Mouse (Mus musculus): ENCODE results near the gene Cbs. TPM values are rescaled to one million over a fixed set of nuclear protein-coding genes. Genes with fewer than 3 reads are reported as not detected.

The Cbs gene
- total and polyA plus RNA-seq, 2 experiments from 2014 or later: 18.6 to 22.3 TPM

- DNase-seq (no peak), ATAC-seq (no peak)
- H3K36me3 ChIP-seq (ENCODE audit: insufficient read depth): no peaks in the 10 kb centered on the region
- no peaks in the 10 kb centered on the region for H3K27me3 ChIP-seq (ENCODE audit: insufficient read depth, low read length)
- H3K9me3 ChIP-seq (ENCODE audit: low read length): no peaks in the 10 kb centered on the region
- no peak overlapping the region for H3K4me3 ChIP-seq (ENCODE audit: low read depth, low read length)
- TF ChIP-seq CTCF (IDR thresholded peaks at IDR 0.05; ENCODE audit: low read depth): no peak
- no peaks in the 10 kb centered on the region for H3K4me1 ChIP-seq (ENCODE audit: insufficient read depth)
- 71% methylated on average over 10 of the region's 10 CpGs for WGBS
- no peak overlapping the region for H3K27ac ChIP-seq (ENCODE audit: low read depth, low read length)
- no peak overlapping the region for H3K4me2 ChIP-seq (ENCODE audit: low read depth)
- no peak overlapping the region for H3K9ac ChIP-seq
Observed at GRCm38 (mm10) chr17:31576394-31577175, 60.5 kb downstream of the Cbs start.

GRCm38 (mm10) chr17:31574662-31575061 lies 62.4 kb downstream of the Cbs start:
- no peaks in the 10 kb centered on the region for H3K27me3 ChIP-seq (ENCODE audit: insufficient read depth, low read length)
- H3K9me3 ChIP-seq (ENCODE audit: low read length): no peaks in the 10 kb centered on the region
- no peak overlapping the region for H3K4me3 ChIP-seq (ENCODE audit: low read depth, low read length)
- H3K36me3 ChIP-seq (ENCODE audit: insufficient read depth): no peaks in the 10 kb centered on the region
- no peak overlapping the region for H3K9ac ChIP-seq
- H3K4me1 ChIP-seq (ENCODE audit: insufficient read depth): no peaks in the 10 kb centered on the region
- DNase-seq (no peak), ATAC-seq (no peak)
- H3K4me2 ChIP-seq (ENCODE audit: low read depth): no peak overlapping the region
- 70% methylated on average over 7 of the region's 7 CpGs for WGBS
- TF ChIP-seq CTCF (IDR thresholded peaks at IDR 0.05; ENCODE audit: low read depth): no peak
- no peak overlapping the region for H3K27ac ChIP-seq (ENCODE audit: low read depth, low read length)

GRCm38 (mm10) chr17:31571689-31572088 lies 65.3 kb downstream of the Cbs start:
- no peaks in the 10 kb centered on the region for H3K9me3 ChIP-seq (ENCODE audit: low read length)
- DNase-seq: no peak
- no peak overlapping the region for H3K4me2 ChIP-seq (ENCODE audit: low read depth)
- no peaks in the 10 kb centered on the region for H3K36me3 ChIP-seq (ENCODE audit: insufficient read depth)
- 0 out of 2 replicates have a peak, but pooled peaks have one; percentile 10 for ATAC-seq
- no peaks in the 10 kb centered on the region for H3K27me3 ChIP-seq (ENCODE audit: insufficient read depth, low read length)
- H3K27ac ChIP-seq (ENCODE audit: low read depth, low read length): no peak overlapping the region
- H3K9ac ChIP-seq: no peak overlapping the region
- peak; percentile 29; the same call in 1 of the 2 replicates for TF ChIP-seq CTCF (IDR thresholded peaks at IDR 0.05; ENCODE audit: low read depth)
- no peak overlapping the region for H3K4me3 ChIP-seq (ENCODE audit: low read depth, low read length)
- 68% methylated on average over 5 of the region's 5 CpGs for WGBS
- peaks cover 16% of the 10 kb centered on the region for H3K4me1 ChIP-seq (ENCODE audit: insufficient read depth)

DNA sequence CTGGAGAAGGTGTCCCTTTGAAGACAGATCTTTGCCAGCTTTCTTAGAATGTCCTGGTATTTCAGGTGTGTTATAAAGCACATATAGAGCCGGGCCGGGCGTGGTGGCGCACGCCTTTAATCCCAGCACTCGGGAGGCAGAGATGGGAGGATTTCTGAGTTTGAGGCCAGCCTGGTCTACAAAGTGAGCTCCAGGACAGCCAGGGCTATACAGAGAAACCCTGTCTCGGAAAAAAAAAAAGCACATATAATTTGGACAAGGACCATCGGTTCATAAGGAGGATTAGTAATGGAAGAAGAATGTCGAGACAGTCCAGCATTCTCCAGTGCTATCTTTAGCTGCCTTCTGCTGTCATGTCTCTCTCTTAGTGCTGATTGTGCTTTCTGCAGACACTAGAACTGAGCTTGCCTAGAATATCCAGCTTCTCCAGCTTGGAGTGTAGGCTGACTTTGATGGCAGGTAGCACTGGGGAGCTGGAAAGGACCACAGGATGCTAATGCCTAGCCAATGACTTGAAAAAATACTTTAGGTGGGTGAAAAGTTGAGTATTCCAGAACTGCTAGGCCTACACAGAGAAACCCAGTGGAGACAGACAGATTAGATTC lies 66.6 kb downstream of the Cbs start:
- H3K4me3 ChIP-seq (ENCODE audit: low read depth, low read length): no peak overlapping the region
- DNase-seq (no peak), ATAC-seq (no peak)
- no peak for TF ChIP-seq CTCF (IDR thresholded peaks at IDR 0.05; ENCODE audit: low read depth)
- 84% methylated on average over 9 of the region's 9 CpGs for WGBS
- no peaks in the 10 kb centered on the region for H3K36me3 ChIP-seq (ENCODE audit: insufficient read depth)
- H3K4me1 ChIP-seq (ENCODE audit: insufficient read depth): peaks cover 26% of the 10 kb centered on the region
- H3K9ac ChIP-seq: no peak overlapping the region
- H3K9me3 ChIP-seq (ENCODE audit: low read length): no peaks in the 10 kb centered on the region
- no peak overlapping the region for H3K4me2 ChIP-seq (ENCODE audit: low read depth)
- H3K27me3 ChIP-seq (ENCODE audit: insufficient read depth, low read length): no peaks in the 10 kb centered on the region
- H3K27ac ChIP-seq (ENCODE audit: low read depth, low read length): no peak overlapping the region

- no peak overlapping the region for H3K27ac ChIP-seq (ENCODE audit: low read depth, low read length)
- DNase-seq (no peak), ATAC-seq (no peak)
- no peak overlapping the region for H3K9ac ChIP-seq
- WGBS: 86% methylated on average over 1 of the region's 1 CpGs
- H3K9me3 ChIP-seq (ENCODE audit: low read length): no peaks in the 10 kb centered on the region
- H3K36me3 ChIP-seq (ENCODE audit: insufficient read depth): no peaks in the 10 kb centered on the region
- no peak overlapping the region for H3K4me3 ChIP-seq (ENCODE audit: low read depth, low read length)
- H3K27me3 ChIP-seq (ENCODE audit: insufficient read depth, low read length): no peaks in the 10 kb centered on the region
- no peak overlapping the region for H3K4me2 ChIP-seq (ENCODE audit: low read depth)
- no peak for TF ChIP-seq CTCF (IDR thresholded peaks at IDR 0.05; ENCODE audit: low read depth)
- peaks cover 26% of the 10 kb centered on the region for H3K4me1 ChIP-seq (ENCODE audit: insufficient read depth)
Observed at GRCm38 (mm10) chr17:31569756-31570155, 67.3 kb downstream of the Cbs start.

DNA sequence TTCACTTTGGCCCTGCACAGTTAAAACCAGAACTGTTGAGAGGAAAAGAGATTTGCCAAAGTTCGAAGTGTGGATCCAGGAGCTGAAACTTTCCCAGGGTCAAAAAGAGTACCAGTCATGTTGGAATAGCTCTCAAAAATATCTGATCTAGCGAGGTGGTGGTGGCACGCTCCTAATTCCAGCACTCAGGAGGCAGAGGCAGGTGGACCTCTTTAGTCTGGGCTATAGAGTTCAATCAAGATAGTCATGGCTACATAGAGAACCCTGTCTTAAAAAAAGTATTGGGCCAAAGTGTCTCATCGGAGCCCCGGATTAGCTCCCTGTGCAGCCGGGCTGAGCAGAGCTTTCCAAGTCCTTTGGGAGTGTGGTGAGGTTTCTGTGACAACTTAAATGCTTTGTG lies 70.8 kb downstream of the Cbs start:
- Histone ChIP-seq H3K27ac (ENCODE audit: low read depth, low read length) (no peak overlapping the region), H3K27me3 (ENCODE audit: insufficient read depth, low read length) (no peaks in the 10 kb centered on the region), H3K4me2 (ENCODE audit: low read depth) (peak overlapping the region; percentile 75), H3K9me3 (ENCODE audit: low read length) (no peaks in the 10 kb centered on the region), H3K4me1 (ENCODE audit: insufficient read depth) (peaks cover 34% of the 10 kb centered on the region), H3K9ac (peak overlapping the region; percentile 93), H3K36me3 (ENCODE audit: insufficient read depth) (no peaks in the 10 kb centered on the region), H3K4me3 (ENCODE audit: low read depth, low read length) (peak overlapping the region; percentile 89)
- no peak for TF ChIP-seq CTCF (IDR thresholded peaks at IDR 0.05; ENCODE audit: low read depth)
- DNase-seq: no peak
- 58% methylated on average over 6 of the region's 6 CpGs for WGBS
- no peak for ATAC-seq

Measured in forebrain, postnatal 0 days (tissue).